Mouse (Mus musculus) layer of hippocampus, adult 2 months (tissue): Measurements from ENCODE around the gene Adgrl2. TPM values are rescaled to one million over a fixed set of nuclear protein-coding genes. Genes with fewer than 3 reads are reported as not detected.

Source experiments
- DNase-seq, 2 experiments: peaks; one replicate each; pipeline ENCODE4 v3.0.0; 2022; ENCODE audit warnings: low spot score in 2 of 2
- H3K27ac ChIP-seq: fragments of 200-600 bp; 2 replicates; pipeline ENCODE4 v1.8.1; 2022
- H3K4me3 ChIP-seq: fragments of 200-600 bp; 2 replicates; pipeline ENCODE4 v1.8.1; 2022; ENCODE audit warnings: mild to moderate bottlenecking
- CTCF ChIP-seq: fragments of 200-600 bp; conservative IDR thresholded peaks from 2 replicates; pipeline ENCODE4 v1.8.1; 2022; ENCODE audit warnings: antibody characterized with exemption, mild to moderate bottlenecking, moderate library complexity
- total RNA-seq, 2 experiments: library from RNA; stranded (reverse); gene quantifications; 2 replicates each; pipeline ENCODE4 v1.2.3; 2021

Adgrl2 gene
- total RNA-seq, 2 experiments from 2014 or later = 56.6 to 58.7 TPM

GRCm38 (mm10) chr3:148961611-148962010 is 28.7 kb downstream of the Adgrl2 start:
- Histone ChIP-seq H3K27ac (no peak overlapping the region), H3K4me3 (no peak overlapping the region)
- TF ChIP-seq CTCF = no peak
- DNase-seq = no peak

- H3K27ac ChIP-seq = no peak overlapping the region
- H3K4me3 ChIP-seq = no peak overlapping the region
- DNase-seq = no peak
- no peak for TF ChIP-seq CTCF
Observed at GRCm38 (mm10) chr3:148960751-148961289, 29.5 kb downstream of the Adgrl2 start.

GRCm38 (mm10) chr3:148960215-148960614 is 30.1 kb downstream of the Adgrl2 start:
- Histone ChIP-seq H3K4me3 (no peak overlapping the region), H3K27ac (no peak overlapping the region)
- no peak for TF ChIP-seq CTCF
- no peak for DNase-seq

- H3K27ac ChIP-seq = no peak overlapping the region
- no peak for DNase-seq
- no peak for TF ChIP-seq CTCF
- peak overlapping the region; percentile 34 for H3K4me3 ChIP-seq
Observed at GRCm38 (mm10) chr3:148959327-148960025, 30.9 kb downstream of the Adgrl2 start.

GRCm38 (mm10) chr3:148958714-148959113 is 31.6 kb downstream of the Adgrl2 start:
- no peak for DNase-seq
- H3K27ac ChIP-seq = no peak overlapping the region
- H3K4me3 ChIP-seq = peak overlapping the region; percentile 34; the same call in 1 of the 2 replicates
- no peak for TF ChIP-seq CTCF

GRCm38 (mm10) chr3:148958185-148958584 is 32.2 kb downstream of the Adgrl2 start:
- TF ChIP-seq CTCF = no peak
- H3K4me3 ChIP-seq = no peak overlapping the region
- no peak for DNase-seq

GRCm38 (mm10) chr3:148956887-148957286 is 33.5 kb downstream of the Adgrl2 start:
- peak in 1 of 2 experiments; percentile 28 for DNase-seq
- TF ChIP-seq CTCF = no peak
- Histone ChIP-seq H3K4me3 (peak overlapping the region; percentile 22; the same call in 1 of the 2 replicates), H3K27ac (no peak overlapping the region)

More at GRCm38 (mm10) chr3:148958185-148958584, 32.2 kb downstream of the Adgrl2 start:
- no peak overlapping the region for H3K27ac ChIP-seq

- Histone ChIP-seq H3K27ac (no peak overlapping the region), H3K4me3 (no peak overlapping the region)
- DNase-seq = no peak
- TF ChIP-seq CTCF = no peak
Observed at GRCm38 (mm10) chr3:148949796-148950195, 40.6 kb downstream of the Adgrl2 start.

- no peak for TF ChIP-seq CTCF
- Histone ChIP-seq H3K27ac (no peak overlapping the region), H3K4me3 (no peak overlapping the region)
- DNase-seq = no peak
Observed at GRCm38 (mm10) chr3:148947805-148948405, 42.5 kb downstream of the Adgrl2 start.

- TF ChIP-seq CTCF = no peak
- no peak for DNase-seq
- Histone ChIP-seq H3K4me3 (no peak overlapping the region), H3K27ac (no peak overlapping the region)
Observed at GRCm38 (mm10) chr3:148947266-148947665, 43.1 kb downstream of the Adgrl2 start.

- no peak for TF ChIP-seq CTCF
- no peak for DNase-seq
- Histone ChIP-seq H3K4me3 (peak overlapping the region; percentile 4; the same call in 1 of the 2 replicates), H3K27ac (no peak overlapping the region)
Observed at GRCm38 (mm10) chr3:148945534-148945933, 44.8 kb downstream of the Adgrl2 start.

GRCm38 (mm10) chr3:148939457-148939856 is 50.9 kb downstream of the Adgrl2 start:
- TF ChIP-seq CTCF = peak; percentile 34
- no peak overlapping the region for H3K27ac ChIP-seq
- no peak overlapping the region for H3K4me3 ChIP-seq
- no peak for DNase-seq

- peak; percentile 30 to 60 for DNase-seq
- TF ChIP-seq CTCF = no peak
- Histone ChIP-seq H3K4me3 (no peak overlapping the region), H3K27ac (no peak overlapping the region)
Observed at GRCm38 (mm10) chr3:148935056-148935455, 55.3 kb downstream of the Adgrl2 start.
